Mouse (Mus musculus): ENCODE measurements at regions not wholly inside any gene's neighbourhood (a gene's known extent, or its start where the extent isn't known, plus 50 kb on each side); places are given as distances from the start of the nearest gene placed in this dataset.
A peak's percentile ranks its signal among the peaks of the same experiment; 100 is the strongest.

DNA sequence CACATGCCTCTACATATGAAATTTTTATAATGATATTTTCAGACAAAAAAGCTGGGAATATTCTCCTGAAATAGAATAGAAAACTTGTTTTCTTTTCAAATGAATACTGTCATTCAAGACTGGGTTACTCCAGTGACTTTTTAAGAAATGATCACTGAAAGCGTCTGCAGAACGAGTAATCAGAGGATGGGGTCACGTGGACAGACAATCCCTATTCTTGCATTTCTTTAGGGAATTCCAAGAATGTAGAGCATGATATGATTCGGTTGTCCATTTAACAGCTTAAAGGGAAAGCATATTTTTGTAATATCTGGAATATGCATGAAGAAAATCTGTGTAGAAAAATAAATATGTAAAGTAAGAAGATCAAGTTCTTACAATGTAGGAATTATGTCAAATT, 65.6 kb downstream of the 4933402N22Rik start:
- DNase-seq (ENCODE audit: low spot score) = no peak

DNA sequence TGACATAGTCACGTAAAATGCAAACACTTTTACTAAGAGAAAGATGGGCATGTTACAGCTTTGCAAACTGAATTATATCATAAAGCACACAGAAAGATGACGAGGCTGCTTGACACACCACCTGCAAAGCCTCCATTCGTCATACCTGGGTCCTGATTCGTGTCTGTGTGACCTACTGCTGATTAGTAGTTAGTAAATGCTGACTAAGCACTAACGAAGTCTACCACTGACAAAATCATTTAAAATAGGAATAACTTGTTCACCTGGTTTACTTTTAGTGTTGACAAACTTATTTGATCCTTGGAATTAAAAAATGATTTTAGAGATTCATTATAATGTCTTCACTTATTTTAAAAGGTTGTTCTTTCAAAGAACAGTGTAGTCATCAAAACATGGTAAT, 71.3 kb downstream of the 4933402N22Rik start:
- DNase-seq (ENCODE audit: low spot score) = no peak

DNA sequence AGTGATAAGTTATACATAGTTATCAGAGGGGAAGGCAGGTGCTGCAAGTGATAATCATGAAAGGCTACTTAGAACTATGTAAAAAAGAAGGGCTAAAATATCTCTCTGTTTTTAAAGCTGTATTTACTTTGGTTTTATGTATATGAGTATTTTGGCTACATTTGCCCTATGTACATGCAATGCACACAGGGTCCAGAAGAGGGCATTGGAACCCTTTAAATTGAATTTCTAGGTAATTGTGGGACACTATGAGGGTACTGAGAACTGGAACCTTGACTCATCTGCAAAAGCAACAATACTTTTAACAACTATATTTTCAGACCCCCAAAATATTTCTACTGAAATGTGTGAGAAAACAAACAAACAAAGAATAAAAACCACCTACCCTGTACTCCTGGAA, 82.9 kb downstream of the 4933402N22Rik start:
- no peak for DNase-seq (ENCODE audit: low spot score)

DNA sequence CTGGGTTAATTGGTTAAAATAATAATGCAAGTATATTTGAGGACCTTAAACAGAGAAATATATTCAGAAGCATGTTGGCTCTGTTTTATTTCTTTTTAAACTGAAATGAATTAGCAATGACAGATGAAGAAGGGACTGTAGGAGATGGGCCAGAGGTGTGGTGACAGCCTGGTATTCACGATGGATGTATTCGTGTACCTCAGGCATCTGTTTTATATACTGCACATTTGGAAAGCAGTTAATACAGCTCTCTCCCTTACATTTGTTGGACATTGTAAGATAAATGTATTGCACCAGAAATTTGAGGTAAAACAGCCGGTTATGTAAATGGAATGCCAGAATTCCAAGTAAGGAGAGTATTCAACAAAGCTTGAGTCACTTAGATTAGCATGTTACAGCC, 88.6 kb downstream of the 4933402N22Rik start:
- DNase-seq (ENCODE audit: low spot score) = no peak

DNA sequence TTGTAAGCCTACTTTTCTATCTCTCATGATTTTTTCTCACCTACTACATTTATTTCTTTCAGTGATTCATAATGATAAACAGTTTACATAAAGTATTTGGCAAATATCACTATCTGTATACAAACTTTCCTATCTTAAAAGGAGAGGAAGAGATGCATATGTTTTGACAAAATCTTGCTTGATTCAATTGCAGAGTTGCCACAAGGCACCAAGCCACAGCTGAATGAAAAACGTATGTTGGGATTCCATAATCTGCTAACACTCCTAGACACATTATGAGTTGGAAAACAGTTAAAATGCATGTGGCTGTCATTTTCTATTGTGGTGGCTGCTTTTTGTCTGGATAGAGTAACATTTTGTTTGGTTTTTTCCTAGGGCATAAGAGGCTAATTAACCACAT, 98.5 kb downstream of the 4933402N22Rik start:
- DNase-seq (ENCODE audit: low spot score) = no peak

DNA sequence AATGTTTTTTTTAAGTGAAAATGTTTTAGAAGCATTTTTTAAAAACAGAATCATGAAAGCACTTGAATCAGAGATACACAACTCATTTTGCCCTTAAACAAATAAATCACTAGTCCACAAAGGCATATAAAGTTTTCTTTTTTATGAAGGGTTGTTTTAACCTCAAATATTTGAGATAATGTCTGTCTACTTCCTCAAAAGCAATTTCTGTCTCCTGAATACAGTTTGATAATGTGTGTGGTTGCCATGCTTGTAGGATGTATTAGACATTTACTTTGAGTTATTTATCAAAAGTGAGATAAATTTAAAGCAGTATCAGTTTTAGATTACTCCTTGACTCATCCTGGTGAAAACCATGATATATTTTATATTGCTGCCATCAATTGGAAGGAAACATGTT, 102.6 kb downstream of the 4933402N22Rik start:
- DNase-seq (ENCODE audit: low spot score) = no peak

DNA sequence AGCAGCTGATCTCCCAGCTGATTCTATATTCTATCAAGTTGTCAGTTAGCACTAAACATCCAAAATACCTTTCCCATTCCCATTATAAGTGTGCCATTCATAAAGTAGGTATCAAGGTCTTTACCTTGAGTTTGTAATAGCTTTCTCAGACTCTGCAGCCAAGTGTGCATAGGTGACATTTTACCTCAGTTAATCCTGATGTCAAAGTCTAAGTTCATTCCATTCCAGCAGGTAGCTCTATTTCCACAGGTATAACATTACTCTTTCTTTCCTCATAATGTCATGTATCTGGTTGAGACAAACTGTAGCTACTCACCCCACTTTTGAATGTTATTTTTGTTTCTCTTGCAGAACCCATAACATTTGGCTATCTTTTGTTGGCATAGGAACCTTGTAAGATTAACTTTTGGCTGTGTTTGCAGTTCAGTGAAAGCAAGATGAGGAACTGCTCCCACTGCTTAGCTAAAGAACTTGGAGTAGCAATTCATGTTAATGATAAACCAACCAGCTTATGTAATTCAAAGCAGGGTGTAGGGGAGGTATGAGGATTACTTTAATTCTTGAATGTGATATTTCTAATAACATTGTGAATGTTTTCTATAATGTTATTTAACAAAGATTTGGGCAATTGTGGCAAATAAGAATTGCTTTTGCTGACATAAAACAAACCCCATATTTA, 107.0 kb downstream of the 4933402N22Rik start:
- no peak for DNase-seq (ENCODE audit: low spot score)

DNA sequence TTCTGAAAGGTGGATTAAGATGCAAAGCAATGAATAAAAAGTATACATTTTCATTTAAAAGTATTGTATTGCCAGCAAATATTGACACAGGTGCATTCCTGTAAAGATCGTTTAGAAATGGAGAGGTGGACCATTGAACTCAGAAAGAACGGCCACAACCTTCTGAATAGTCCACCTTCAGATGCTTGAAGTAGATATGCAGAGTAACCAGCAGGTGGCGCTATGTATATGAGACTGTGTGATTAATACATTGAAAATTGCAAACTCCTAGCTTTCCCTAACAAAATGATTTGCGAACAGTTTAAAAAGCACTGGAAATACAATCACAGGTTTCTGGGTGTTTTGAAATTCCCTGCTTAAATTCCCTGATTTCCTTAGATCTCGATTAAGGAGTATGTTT, 112.2 kb downstream of the 4933402N22Rik start:
- DNase-seq (ENCODE audit: low spot score) = peak; percentile 43

DNA sequence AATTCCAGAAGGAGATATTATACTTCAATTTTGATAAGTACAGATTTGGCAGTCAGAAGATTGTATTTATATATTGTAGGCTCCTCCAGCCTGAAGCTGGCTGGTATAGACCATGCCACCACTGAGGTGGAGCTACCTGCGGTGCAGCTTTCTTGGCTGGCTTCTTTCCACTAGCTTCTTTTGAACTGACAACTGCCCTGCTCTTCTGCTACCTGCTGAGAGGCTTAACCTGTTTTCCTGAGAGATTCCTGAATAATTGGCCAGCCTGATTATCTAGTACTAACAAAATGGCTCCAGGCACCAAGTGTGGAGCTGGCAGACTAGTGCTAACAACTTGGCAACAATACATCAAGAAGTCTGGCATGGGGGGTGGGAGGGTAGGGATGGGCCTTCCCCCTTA, 132.0 kb downstream of the 4933402N22Rik start:
- no peak for DNase-seq (ENCODE audit: low spot score)

DNA sequence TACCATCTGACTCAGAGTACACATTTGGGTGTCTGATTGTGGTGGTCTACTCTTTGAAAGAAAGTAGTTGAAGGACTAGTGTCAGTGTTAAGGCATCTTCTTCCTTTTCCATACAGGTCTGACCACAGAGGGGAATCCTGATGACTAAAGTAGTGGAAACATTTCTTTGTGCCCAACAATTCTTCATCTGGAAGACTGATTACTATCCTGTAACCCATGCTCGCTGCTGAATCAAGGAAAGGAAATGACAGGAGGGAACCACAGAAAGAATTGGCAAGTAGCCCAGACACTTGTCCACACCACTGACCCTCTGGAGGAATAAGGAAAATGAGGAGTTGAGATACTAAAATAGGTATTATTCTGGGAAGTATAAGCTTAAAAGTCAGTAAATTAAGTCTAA, 162.3 kb downstream of the 4933402N22Rik start:
- no peak for DNase-seq (ENCODE audit: low spot score)

DNA sequence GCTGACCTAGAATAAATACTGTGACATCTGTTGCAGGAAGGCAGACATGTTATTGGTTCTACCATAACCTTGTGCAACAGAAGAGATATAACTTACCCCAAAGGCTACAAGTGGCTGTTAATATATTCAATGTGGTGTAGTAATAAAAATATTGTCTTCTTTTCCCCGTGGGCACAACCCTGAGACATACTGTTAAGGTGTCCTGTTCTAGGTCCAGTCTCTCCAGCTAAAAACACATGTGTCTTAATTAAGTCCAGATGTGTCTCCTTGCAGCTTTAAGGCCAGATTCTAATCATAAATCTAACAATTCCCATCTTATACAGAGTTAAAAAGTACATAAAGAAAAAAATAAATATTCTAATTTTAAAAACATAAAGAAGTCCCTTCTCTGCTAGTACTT, 175.8 kb downstream of the 4933402N22Rik start:
- no peak for DNase-seq (ENCODE audit: low spot score)

DNA sequence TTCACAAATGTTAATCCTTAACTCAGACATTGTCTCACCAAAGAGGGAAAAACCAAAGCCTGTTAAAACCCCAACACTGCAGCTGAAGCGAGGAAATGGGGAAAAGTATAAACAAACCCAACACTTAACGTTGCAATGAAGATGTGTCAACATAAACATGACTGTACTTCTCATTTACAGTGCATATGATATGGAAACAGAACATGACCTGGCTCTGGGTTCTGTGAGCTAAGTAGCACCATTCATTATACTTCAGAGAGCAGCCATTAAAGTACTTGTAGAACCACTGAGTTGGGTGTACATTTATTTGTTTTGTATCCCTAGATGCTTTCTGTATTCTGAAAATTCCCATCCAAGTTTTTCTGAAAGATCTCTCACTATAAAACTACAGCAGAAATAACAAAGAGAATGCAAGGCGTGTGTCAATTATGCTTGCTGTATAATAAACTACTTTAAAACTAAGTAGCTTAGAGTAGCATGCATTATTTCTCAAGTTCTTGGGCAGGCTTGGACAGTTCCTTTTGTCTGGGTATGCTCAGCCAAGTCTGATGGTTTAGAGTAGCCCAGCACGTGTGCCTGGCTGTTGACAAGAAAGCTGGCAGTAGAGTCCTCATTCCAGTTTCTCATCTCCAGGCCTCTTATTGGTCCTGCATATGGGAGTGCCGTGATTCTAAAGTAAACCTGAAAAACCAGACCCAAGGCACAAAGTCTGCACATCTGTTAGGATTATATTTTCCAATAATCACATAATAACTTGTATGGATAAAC, 198.9 kb downstream of the 4933402N22Rik start:
- DNase-seq (ENCODE audit: low spot score) = no peak

DNA sequence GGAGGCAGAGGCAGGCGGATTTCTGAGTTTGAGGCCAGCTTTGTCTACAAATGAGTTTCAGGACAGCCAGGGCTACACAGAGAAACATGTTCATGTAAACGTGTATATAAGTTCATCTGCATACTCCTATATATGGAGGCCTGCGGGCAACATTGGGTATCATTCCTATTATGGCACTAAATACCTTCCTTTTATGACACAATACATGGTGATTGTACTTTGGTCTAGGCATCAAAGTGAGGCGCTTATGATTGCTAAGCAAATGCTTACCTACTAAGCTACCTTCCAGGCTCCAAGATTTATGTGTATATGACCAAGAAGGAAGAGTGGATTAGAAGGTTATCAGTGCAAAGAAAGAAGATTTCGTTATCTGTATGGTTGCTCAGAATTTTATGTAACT, 207.1 kb downstream of the 4933402N22Rik start:
- DNase-seq (ENCODE audit: low spot score) = no peak

DNA sequence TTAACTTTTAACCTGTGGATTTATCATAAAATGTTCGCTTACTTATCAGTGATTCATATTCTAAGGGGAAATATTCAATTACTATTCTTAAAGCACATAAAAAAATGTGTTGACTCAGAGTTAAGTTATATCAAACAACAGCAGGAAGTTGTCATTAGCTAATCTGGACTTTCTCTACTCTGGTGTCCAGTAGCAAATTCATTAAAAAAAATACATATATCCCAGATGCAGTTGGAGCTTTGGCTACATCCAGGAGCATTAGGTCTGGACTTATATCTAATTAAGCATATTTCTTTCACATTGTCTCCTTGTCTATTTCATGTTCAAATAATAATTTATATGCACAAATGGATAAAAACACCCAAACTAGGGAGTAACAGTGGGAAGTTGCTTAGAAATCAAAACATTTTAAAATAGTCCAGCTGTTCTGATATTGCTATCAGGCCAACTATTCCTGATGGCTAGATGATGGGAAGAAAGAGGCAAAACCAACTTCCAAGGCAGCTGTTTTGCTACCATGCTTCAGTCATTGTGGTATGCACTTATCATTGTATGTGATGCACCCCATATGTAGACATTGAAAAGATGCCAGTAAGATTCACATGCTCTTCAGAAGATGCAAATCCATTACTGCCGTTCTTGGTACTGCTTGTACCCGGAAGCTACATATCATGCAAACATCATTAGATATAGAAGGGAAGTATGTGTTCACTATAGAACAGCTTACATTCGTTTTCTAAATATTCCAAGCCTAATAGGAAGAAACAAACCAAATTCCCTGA, 209.8 kb downstream of the 4933402N22Rik start:
- no peak for DNase-seq (ENCODE audit: low spot score)

DNA sequence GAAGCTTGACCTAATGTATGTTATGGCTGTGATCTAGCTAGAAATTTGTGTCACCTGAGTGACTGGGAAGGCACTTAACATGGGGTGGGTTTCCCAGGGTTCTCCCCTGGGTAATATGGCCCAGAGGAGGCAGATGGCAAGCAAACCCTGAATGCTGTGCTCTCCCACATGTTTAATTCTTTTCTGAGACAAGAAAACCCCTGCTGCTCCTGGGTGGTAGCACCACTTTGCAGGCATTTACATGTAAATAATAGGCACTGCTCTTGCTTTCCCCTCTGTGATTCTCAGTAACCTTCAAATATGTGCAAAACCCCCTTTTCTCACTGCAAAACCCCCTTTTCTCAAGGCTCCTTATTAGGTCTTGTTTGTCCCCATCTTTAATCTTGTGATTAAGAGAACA, 221.1 kb downstream of the 4933402N22Rik start:
- no peak for DNase-seq (ENCODE audit: low spot score)

DNA sequence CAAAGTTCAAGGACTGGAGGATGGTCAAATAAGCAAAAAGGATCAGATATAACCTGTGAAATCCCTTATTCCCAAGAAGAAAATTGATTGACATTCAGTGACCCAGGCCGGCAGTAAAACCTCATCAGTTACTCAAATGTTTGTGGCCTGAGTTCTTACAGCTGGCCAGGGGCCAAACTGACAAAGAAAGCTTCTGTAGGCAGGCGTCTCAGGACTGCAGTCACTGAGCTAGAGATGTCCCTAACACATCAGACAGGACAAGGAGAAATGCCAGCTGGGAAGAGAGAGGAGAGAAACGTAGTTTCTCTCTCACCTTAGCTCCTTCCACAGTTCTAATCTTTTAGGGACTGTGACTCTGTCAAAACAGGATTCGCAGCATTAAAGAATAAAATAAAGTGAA, 229.9 kb upstream of the Sema3d start:
- no peak for DNase-seq (ENCODE audit: low spot score)

DNA sequence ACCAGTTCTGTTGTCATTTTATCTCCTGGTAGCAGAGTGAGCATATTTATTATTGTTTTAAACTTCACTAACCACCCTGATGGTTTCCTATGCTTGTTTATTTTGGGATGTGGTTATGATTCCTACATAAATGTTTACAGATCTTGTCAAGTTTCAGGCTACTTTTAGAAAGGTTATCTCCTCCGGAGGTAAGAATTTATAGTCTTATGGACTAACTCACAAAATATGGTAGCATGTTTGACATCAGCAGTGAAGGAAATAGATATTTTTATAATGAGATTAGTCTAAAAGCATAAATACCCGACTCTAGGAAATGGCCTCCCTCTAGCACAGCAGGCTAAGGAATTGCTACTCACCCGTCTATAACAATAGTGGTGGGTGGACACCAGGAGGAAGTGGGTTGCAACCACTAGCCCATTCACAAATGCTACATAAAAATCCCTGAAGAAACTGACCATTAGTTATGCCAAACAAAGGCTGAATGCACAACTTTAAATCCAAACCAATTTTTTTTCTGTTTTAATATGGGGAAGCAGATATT, 228.6 kb upstream of the Sema3d start:
- DNase-seq (ENCODE audit: low spot score) = no peak

DNA sequence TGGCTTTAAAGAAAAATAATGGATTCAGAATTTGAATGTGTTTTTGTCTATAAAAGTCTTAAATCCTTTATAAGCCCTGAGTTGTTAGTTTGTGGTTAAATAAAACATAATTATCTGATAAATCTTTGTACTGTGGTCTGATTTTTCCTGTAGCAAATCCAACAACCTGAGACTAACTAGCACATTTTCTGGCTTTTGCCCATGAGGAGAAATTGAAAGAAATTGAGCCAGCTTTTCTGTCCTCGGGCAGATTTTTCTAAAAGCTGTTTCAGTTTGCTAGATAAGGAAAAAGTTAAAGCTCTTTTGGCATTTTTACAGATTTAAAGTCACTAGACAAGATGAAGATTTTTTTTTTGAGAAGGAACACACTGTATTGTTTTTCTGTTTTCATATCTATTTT, 191.5 kb upstream of the Sema3d start:
- DNase-seq (ENCODE audit: low spot score) = no peak

DNA sequence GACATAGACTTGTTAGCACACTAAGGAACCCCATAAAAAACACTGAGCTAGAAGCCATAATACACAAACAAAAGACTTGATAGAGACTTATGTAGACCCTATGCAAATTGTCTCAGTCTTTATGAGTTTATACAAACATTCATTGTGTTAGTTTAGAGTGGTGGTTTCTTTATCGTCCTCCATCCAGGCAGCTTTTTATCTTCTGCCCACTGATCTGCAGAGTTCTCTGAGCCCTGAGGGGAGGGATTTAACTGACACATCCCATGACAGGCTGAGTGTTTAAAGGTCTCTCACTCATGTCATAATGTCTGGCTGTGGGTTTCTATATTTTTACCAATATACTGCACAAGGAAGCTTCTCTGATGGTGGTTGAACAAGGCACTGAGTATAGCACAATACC, 175.7 kb upstream of the Sema3d start:
- DNase-seq (ENCODE audit: low spot score) = no peak

DNA sequence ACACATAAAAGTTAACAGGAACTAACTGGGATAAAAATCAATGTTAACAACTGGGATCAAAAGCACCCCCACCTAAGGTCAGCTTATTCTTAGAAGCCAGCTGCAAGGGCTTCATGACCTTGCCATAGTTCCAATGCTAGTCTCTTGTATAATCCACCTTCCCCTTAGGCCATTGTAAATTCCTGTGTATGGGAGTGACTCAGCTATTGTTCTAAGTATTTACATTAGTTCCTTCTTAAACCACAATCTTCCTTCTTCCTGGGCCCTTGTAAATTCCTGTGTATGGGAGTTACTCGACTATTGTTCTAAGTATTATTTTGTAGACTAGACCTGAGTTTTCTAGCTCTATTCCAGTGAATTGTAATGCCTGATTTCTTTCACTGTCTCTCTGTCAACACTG, 173.6 kb upstream of the Sema3d start:
- no peak for DNase-seq (ENCODE audit: low spot score)

DNA sequence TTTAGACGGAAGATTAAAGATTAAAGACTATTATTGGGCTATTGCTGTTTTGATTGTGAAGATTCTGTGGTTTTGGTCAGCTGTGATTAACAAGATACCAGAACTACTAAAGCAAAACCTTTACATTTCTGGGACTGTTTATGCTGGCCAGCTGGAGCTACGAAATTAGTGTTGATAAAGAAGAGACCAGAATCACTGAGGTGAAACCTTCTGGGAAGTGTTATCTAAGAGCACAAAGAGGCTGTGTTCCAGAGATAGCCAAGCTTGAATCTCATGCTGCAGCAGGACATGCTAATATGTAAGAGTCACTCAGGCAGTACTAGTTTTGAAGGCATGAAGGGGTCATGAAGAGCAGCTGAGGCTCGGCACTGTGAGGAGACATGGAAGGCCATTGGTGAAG, 169.7 kb upstream of the Sema3d start:
- no peak for DNase-seq (ENCODE audit: low spot score)

DNA sequence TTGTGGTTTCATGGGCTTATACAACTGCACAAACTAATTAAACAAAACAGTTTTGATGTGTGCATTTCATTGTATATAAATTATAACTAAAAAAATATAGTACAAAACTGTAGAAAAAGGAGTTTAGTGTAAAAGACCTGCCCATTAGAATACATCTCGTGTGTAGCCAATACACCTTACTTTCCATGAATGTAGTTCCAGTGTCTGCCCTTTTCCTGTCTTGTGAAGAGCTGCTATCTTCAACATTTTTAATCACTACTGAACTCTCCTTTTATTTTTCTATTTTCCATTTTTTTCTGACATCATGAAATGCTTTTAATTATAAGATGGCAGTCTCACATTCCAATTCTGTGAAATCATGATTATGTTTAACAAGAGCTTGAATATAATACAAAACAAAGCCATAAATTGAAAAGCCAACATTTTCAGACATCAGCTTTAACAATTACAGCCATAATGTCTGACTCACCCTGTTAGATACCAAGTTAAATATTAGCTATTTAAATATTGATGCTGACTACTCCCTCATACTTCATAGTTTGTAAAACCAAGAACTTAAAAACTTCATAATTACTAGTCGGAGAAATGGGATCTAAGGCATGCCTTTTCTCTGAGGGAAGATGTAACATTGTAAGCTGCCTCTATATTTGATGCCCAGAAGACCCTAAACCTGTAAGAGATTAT, 163.6 kb upstream of the Sema3d start:
- no peak for DNase-seq (ENCODE audit: low spot score)

All from layer of hippocampus, adult 9-10 months (tissue).